Mouse (Mus musculus): ENCODE data around the gene Cmtm8. TPM values are rescaled to one million over a fixed set of nuclear protein-coding genes. Genes with fewer than 3 reads are reported as not detected.
A peak's percentile ranks its signal among the peaks of the same experiment; 100 is the strongest.

Cmtm8 gene
- total and polyA plus RNA-seq, 3 experiments = 1.9 to 7.9 TPM; not detected in 1

DNA sequence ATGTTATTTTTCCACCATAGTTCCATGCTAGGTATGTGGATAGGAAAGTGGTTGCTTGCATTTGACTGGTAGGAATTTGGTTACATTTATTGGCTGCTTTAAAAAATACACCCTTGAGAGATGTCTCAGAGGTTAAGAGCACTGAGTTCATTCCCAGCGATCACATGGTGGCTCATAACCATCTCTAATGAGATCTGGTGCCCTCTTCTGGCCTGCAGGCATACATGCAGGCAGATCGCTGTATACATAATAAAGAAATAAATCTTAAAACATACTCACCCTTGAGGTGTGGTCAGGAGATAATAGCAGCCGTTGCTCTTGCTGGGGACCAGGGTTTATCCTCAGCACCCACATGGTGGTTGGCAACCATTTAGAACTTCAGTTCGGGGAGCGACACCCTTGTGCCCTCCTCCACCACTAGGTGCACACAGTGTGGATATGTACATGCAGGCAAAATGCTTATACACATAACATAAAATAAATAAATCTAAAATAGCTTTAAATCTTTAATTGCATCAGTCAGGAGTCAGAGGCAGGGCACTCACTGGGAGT lies 45.0 kb upstream of the Cmtm8 start:
- no peak overlapping the region for H3K27ac ChIP-seq (ENCODE audit: control insufficient read depth, low read depth, low read length)
- no peaks in the 10 kb centered on the region for H3K9me3 ChIP-seq (replicated peaks; ENCODE audit: insufficient read depth, low read length)
- H3K27me3 ChIP-seq (ENCODE audit: control insufficient read depth in 1 of 2, insufficient read depth in 2 of 2, low read length in 2 of 2) = no peaks in the 10 kb centered on the region
- H3K79me2 ChIP-seq (ENCODE audit: control insufficient read depth, insufficient read depth, low read length, poor library complexity) = no peaks in the 10 kb centered on the region
- no peak overlapping the region for H3K9ac ChIP-seq (ENCODE audit: control insufficient read depth, low read depth, low read length, poor library complexity, severe bottlenecking)
- H3K4me1 ChIP-seq (ENCODE audit: control insufficient read depth in 1 of 2, insufficient read depth in 2 of 2, low read length in 2 of 2) = no peaks in the 10 kb centered on the region
- DNase-seq (ENCODE audit: low read depth, low spot score) = peak; percentile 8
- no peaks in the 10 kb centered on the region for H3K36me3 ChIP-seq (ENCODE audit: control insufficient read depth in 1 of 2, insufficient read depth in 2 of 2, low read length in 2 of 2)
- H3K4me3 ChIP-seq (ENCODE audit: control insufficient read depth in 1 of 2, insufficient read depth in 1 of 2, low read depth in 2 of 2, low read length in 2 of 2) = no peak overlapping the region
- TF ChIP-seq NRF1 (IDR thresholded peaks at IDR 0.05; ENCODE audit: insufficient read depth, low read depth, low read length, poor library complexity, severe bottlenecking) (no peak), CTCF (IDR thresholded peaks at IDR 0.05 in 2 of 3, conservative IDR thresholded peaks at IDR 0.05 in 1 of 3; ENCODE audit: control insufficient read depth in 1 of 3, insufficient read depth in 1 of 3, low read depth in 2 of 3, low read length in 3 of 3, poor library complexity in 1 of 3, severe bottlenecking in 1 of 3) (peak; percentile 31 to 40 (median 32); a peak in 4 of 6 replicates), USF1 (IDR thresholded peaks at IDR 0.05; ENCODE audit: low read depth, low read length) (0 out of 2 replicates have a peak, but pooled peaks have one; percentile 20), UBTF (IDR thresholded peaks at IDR 0.05; ENCODE audit: borderline replicate concordance, insufficient read depth, low read depth, low read length) (no peak), TAL1 (IDR thresholded peaks at IDR 0.05; ENCODE audit: low read length) (no peak), SMC3 (IDR thresholded peaks at IDR 0.05; ENCODE audit: low read depth, low read length) (peak; percentile 43), MAZ (IDR thresholded peaks at IDR 0.05; ENCODE audit: low read depth, low read length) (no peak), RAD21 (IDR thresholded peaks at IDR 0.05; ENCODE audit: low read depth, low read length) (peak; percentile 12), ZMIZ1 (IDR thresholded peaks at IDR 0.05; ENCODE audit: low read depth, low read length) (no peak), ETS1 (IDR thresholded peaks at IDR 0.05; ENCODE audit: low read depth, low read length) (no peak), ZNF384 (IDR thresholded peaks at IDR 0.05; ENCODE audit: low read depth, low read length) (no peak), BHLHE40 (IDR thresholded peaks at IDR 0.05; ENCODE audit: borderline replicate concordance, low read depth, low read length) (no peak), MEF2A (IDR thresholded peaks at IDR 0.05; ENCODE audit: extremely low read depth, insufficient replicate concordance, low read depth, low read length, poor library complexity, severe bottlenecking) (no peak), POLR2AphosphoS2 (IDR thresholded peaks at IDR 0.05; ENCODE audit: low read length) (no peak), GATA1 (IDR thresholded peaks at IDR 0.05; ENCODE audit: low read depth, low read length) (no peak), ZKSCAN1 (IDR thresholded peaks at IDR 0.05; ENCODE audit: low read depth, low read length) (no peak), MXI1 (IDR thresholded peaks at IDR 0.05; ENCODE audit: low read depth, low read length) (no peak), POLR2A (IDR thresholded peaks at IDR 0.05; ENCODE audit: control insufficient read depth in 1 of 2, insufficient read depth in 1 of 2, low read depth in 1 of 2, low read length in 2 of 2, poor library complexity in 1 of 2) (no peak)

DNA sequence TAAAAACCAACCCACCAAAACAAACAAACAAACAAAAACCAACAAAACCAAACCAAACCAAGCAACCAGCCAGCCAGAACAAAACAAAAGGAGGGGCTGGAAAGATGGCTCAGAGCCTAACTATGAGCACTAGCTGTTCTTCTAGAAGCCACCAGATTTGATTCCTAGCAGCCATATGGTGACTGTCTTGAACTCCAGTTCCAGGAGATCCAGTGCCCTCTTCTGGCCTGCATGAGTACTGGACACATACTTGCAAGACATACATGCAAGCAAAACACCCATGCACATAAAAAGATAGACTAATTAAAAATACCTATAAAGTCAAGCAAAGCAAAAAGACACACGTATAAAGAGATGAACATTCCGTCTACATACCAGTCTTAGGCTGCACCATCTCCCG lies 43.7 kb upstream of the Cmtm8 start:
- TF ChIP-seq MYB (IDR thresholded peaks at IDR 0.05; ENCODE audit: low read depth, low read length) = no peak
- no peak for TF ChIP-seq MAFK (IDR thresholded peaks at IDR 0.05; ENCODE audit: borderline replicate concordance, low read depth, low read length)
- TF ChIP-seq TCF12 (IDR thresholded peaks at IDR 0.05; ENCODE audit: low read depth, low read length) = no peak
- no peak for TF ChIP-seq NELFE (IDR thresholded peaks at IDR 0.05; ENCODE audit: low read depth, low read length)
- no peak; the same call in none of the 2 replicates for TF ChIP-seq RAD21 (IDR thresholded peaks at IDR 0.05; ENCODE audit: low read depth, low read length)
- TF ChIP-seq CTCF (IDR thresholded peaks at IDR 0.05 in 2 of 3, conservative IDR thresholded peaks at IDR 0.05 in 1 of 3; ENCODE audit: control insufficient read depth in 1 of 3, insufficient read depth in 1 of 3, low read depth in 2 of 3, low read length in 3 of 3, poor library complexity in 1 of 3, severe bottlenecking in 1 of 3) = peak in 1 of 3 experiments; percentile 24; a peak in 2 of 6 replicates
- no peaks in the 10 kb centered on the region for H3K4me1 ChIP-seq (ENCODE audit: control insufficient read depth in 1 of 2, insufficient read depth in 2 of 2, low read length in 2 of 2)
- no peak overlapping the region for H3K27ac ChIP-seq (ENCODE audit: control insufficient read depth, low read depth, low read length)
- H3K36me3 ChIP-seq (ENCODE audit: control insufficient read depth in 1 of 2, insufficient read depth in 2 of 2, low read length in 2 of 2) = no peaks in the 10 kb centered on the region
- no peak overlapping the region for H3K4me3 ChIP-seq (ENCODE audit: control insufficient read depth in 1 of 2, insufficient read depth in 1 of 2, low read depth in 2 of 2, low read length in 2 of 2)
- no peak overlapping the region for H3K9ac ChIP-seq (ENCODE audit: control insufficient read depth, low read depth, low read length, poor library complexity, severe bottlenecking)
- H3K79me2 ChIP-seq (ENCODE audit: control insufficient read depth, insufficient read depth, low read length, poor library complexity) = no peaks in the 10 kb centered on the region
- H3K27me3 ChIP-seq (ENCODE audit: control insufficient read depth in 1 of 2, insufficient read depth in 2 of 2, low read length in 2 of 2) = no peaks in the 10 kb centered on the region
- DNase-seq (ENCODE audit: low read depth, low spot score) = peak; percentile 24
- H3K9me3 ChIP-seq (replicated peaks; ENCODE audit: insufficient read depth, low read length) = no peaks in the 10 kb centered on the region
